Mouse (Mus musculus): ENCODE results near the gene Setd3.

The Setd3 gene

GRCm38 (mm10) chr12:108098201-108098980, 80.7 kb downstream of the Setd3 start:
- in situ Hi-C loops (cut with MboI; ENCODE audit: unreplicated experiment in 2 of 2) = no loop called here

GRCm38 (mm10) chr12:108097643-108098042, 81.5 kb downstream of the Setd3 start:
- in situ Hi-C loops (cut with MboI; ENCODE audit: unreplicated experiment in 2 of 2) = no loop called here

- in situ Hi-C loops (cut with MboI; ENCODE audit: unreplicated experiment in 2 of 2) = no loop called here
These were observed 90.9 kb downstream of the Setd3 start for GRCm38 (mm10) chr12:108088253-108088652.

GRCm38 (mm10) chr12:108087489-108087888, 91.6 kb downstream of the Setd3 start:
- in situ Hi-C loops (cut with MboI; ENCODE audit: unreplicated experiment in 2 of 2) = no loop called here

GRCm38 (mm10) chr12:108078122-108078752, 100.9 kb downstream of the Setd3 start:
- in situ Hi-C loops (cut with MboI; ENCODE audit: unreplicated experiment in 2 of 2) = no loop called here

- in situ Hi-C loops (cut with MboI; ENCODE audit: unreplicated experiment in 2 of 2) = no loop called here
These were observed 106.2 kb downstream of the Setd3 start for GRCm38 (mm10) chr12:108072907-108073306.

GRCm38 (mm10) chr12:108070685-108071662, 108.1 kb downstream of the Setd3 start:
- in situ Hi-C loops (cut with MboI; ENCODE audit: unreplicated experiment in 2 of 2) = no loop called here

- in situ Hi-C loops (cut with MboI; ENCODE audit: unreplicated experiment in 2 of 2) = no loop called here
These were observed 109.6 kb downstream of the Setd3 start for GRCm38 (mm10) chr12:108069504-108069903.

- in situ Hi-C loops (cut with MboI; ENCODE audit: unreplicated experiment in 2 of 2) = no loop called here
These were observed 111.2 kb downstream of the Setd3 start for GRCm38 (mm10) chr12:108067811-108068375.

- in situ Hi-C loops (cut with MboI; ENCODE audit: unreplicated experiment in 2 of 2) = no loop called here
These were observed 111.9 kb downstream of the Setd3 start for GRCm38 (mm10) chr12:108067231-108067630.

- in situ Hi-C loops (cut with MboI; ENCODE audit: unreplicated experiment in 2 of 2) = no loop called here
These were observed 114.6 kb downstream of the Setd3 start for GRCm38 (mm10) chr12:108064396-108064998.

GRCm38 (mm10) chr12:108063986-108064385, 115.1 kb downstream of the Setd3 start:
- in situ Hi-C loops (cut with MboI; ENCODE audit: unreplicated experiment in 2 of 2) = no loop called here

- in situ Hi-C loops (cut with MboI; ENCODE audit: unreplicated experiment in 2 of 2) = no loop called here
These were observed 117.0 kb downstream of the Setd3 start for GRCm38 (mm10) chr12:108062137-108062536.

GRCm38 (mm10) chr12:108061661-108062060, 117.5 kb downstream of the Setd3 start:
- in situ Hi-C loops (cut with MboI; ENCODE audit: unreplicated experiment in 2 of 2) = no loop called here

Measured in v-Abl transformed pro-B cells (cell line).